Mouse (Mus musculus): ENCODE data around the gene Ptprd.

Gene Ptprd

DNA sequence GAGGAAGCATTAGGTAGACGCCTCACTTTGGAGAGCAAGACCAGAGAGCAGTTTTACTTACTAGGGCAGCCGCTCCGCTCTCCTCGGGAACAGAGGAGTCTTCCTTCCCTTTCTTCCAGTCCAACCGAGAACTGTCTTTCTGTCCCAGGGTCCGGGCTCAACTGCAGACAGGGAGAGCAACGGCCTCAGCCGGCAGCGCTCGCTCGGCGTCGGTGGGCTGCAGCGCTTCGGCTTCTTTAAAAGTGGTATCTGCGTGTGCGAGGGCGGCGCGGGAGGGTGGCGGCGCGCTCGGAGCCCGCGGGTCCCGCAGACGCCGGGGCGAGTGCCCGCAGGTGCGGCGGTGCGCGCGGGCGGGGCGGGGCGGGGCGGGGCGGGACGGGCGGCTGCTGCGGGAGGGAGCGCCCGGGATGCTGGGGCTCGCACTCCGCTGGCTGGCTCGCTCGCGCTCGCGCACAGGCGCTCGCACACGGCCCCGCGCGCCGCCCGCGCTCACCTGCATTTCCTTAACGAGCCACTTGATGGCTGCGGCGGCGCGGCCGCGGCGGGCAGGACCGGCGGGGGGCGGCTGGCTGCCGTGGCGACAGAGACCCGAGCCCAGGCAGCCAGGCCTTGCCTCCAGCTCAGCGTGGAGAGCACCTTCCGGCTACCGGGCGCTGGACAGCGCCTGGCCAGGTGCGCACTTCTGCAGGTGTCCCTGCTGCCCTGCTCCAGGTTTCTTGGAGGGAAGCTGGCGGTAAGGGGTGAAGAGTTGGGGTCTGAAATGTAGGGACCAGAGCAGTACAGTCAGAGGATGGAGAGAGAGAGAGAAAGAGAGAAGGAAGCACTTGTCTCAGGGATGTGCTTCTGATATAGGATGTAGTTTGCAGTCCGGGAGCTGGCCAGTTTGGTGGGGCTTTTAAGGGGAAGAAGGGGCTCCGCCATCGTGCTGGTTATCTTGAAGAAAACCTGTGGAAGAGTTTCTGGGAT is at the start of gene Ptprd:
Gene Ptprd, minus strand, starts transcription at position 433 of the 966 bp plus-strand sequence.
- no peak for DNase-seq (ENCODE audit: low spot score)

DNA sequence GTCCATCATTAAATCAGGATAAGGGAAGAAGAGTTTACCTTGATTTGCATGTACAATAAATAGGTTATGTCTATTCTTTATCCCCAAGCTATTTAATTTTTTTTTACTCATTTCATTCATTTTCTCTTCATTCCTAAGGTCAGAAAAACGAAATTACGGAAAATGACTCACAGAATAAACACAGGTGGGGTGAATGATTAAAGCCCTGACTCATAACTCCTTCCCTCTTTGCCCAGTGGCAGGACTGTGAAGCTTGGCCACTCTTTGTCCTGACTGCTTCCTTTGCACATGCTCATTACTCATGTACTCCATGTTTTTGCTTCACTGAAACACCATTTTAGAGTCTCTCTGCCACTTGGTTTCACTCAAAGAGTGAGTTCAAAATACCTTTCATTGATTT is 24.1 kb upstream of the Ptprd start:
- DNase-seq (ENCODE audit: low spot score): no peak

DNA sequence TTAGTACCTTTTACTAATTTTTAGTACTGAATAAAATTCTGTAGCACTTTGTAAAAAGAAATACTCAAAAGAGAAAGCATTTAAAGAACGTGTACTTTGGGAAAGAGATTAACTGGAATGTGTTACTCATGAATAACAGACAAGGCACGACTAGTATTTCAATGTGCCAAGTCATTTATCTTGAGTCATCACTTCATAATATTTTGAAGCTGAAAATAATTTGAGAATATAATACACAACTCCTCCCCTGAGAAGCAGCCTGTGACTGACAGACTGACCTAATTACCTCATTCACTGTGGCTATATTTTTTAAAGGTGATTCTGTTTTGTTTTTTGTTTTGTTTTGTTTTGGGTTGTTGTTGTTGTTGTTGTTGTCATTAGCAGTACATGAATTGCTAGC is 23.6 kb upstream of the Ptprd start:
- DNase-seq (ENCODE audit: low spot score): no peak

DNA sequence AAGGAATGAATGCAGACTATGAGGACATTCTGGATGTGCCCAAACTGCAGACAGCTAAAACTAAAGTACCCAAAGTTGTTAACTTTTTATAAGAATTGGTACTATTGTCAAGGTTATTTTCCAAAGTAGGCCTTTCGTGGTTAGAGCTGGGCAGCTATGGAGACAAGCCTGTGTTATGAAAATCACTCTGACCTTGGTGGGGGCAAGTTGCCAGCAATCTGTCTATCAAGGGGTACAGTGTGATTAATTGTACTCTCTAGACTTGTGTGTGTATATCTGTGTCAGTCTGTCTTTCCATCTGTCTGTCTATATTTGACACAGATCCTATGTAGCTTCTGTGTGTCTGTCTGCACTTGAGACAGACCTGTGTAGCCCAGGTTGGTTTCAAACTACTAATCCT is 22.9 kb upstream of the Ptprd start:
- no peak for DNase-seq (ENCODE audit: low spot score)

DNA sequence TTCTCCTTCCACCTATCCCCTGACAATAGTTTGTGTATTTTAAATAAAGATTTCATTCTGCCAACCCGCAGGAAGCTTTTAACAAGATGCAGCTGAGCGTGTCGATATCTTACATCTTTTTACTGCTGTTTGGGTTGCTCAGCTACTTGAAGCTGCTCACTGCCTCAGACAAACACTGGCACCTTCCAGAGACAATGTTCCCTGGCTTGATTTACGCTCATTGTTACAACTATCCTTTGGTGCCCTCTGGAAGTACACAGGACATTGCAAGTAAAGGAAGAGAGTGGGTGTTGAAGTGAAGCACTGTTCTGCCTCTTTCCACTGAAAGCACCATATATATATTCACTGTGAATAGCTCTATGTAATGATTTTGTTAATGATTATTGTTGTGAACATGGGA is 2.2 kb upstream of the Ptprd start:
- no peak for DNase-seq (ENCODE audit: low spot score)

DNA sequence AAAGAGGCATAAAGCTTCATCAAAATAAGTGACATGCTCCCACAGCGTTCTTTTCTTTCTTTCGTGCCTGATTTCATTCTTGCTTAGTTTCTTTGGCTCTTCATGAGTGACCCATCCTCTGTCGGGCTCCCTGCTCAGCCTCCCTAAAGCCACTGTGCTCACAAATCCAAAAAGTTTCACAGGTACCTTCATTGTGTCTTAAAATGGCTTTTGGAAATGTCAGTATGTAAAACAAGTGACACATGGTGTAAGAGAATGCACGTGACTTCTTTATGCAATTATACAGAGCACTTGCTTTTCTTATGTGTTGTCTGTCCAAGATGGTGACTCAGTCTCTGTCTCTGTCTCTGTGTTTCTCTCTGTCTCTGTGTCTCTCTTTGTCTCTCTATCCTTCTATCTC is 1.2 kb upstream of the Ptprd start:
- DNase-seq (ENCODE audit: low spot score): no peak

DNA sequence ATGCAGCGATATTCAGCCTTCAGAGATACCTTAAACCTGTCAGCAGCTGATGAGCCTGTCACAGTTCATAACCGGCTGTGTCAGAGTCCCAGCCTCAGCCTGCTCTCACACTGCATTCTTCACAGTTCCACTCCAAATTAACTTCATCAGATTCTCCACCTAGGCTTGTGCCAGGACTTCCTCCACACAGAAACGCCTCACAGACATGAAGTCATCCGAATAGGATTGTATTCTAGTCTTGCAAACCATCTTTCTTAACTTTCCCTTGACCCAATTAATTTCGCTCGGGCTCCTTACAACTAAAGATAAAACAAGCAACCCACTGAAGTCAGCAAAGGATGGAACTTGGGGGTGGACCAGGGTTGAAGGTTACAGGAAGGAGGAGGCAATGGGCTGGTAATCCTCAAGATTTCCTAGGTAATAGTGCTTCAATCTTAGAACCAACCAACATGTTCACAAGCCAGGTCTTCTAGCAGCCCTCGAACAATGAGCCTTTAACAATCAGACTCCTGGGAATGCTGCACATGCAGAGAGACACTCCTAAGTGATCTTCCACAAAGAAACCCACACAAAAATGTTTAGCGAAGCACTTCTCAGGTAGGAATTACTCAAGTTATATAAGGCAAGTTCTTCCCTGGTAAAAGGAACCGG is 758 bp downstream of the Ptprd start:
- DNase-seq (ENCODE audit: low spot score): no peak

DNA sequence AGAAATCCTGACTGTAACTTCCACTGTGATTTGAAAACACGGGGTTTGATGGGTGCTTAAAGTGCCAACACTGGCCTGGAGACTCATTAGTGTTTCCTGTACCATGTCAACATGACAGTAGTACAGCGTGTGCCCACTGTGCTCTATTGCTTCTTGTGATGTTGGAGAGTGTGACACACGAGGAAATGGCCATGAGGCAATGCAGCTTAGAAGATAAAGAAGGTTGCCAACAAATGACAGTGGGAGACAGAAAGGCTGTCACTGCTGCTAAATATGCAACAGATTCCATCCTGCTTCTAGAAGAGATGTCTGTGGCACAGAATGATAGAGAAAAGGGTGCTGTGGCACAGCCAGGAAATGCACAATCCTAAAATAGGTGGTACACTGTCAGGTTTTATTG is 6.7 kb downstream of the Ptprd start:
- no peak for DNase-seq (ENCODE audit: low spot score)

DNA sequence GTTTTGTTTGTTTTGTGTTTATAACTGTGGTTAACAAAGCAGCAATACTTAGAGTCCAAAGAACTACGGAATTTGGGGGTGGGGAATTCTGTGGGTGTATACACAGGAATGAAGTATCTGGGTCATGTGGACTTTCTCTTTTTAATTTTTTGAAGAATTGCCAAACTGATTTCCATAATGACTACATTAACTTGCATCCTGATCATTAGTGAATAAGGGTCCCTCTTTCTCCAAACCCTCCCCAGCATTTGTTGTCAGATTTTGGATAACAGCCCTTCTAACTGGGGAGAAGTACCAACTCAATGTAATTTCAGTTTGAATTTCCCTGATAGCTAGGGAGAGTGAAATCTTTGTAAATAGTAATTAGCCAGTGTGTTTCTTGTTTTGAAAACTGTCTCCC is 43.3 kb downstream of the Ptprd start:
- no peak for DNase-seq (ENCODE audit: low spot score)

DNA sequence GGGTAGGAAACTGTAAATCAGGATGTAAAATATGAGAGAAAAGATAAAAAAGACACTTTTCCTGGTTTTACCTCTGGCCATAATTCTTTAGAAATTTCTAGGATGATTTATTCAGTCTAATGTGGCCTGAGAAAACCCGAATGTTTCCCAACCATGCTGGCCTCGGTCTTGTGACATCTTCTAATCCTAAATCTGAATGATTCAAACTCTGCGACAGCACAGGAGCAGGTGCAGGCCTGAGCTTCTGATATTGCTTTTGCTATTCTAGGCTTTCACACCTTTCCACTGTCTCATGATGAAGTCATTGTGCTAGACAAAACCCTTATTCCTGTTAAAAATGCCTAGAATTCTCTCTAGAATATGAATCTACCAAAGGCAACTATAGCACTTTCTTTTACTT is 51.3 kb downstream of the Ptprd start:
- no peak for DNase-seq (ENCODE audit: low spot score)

DNA sequence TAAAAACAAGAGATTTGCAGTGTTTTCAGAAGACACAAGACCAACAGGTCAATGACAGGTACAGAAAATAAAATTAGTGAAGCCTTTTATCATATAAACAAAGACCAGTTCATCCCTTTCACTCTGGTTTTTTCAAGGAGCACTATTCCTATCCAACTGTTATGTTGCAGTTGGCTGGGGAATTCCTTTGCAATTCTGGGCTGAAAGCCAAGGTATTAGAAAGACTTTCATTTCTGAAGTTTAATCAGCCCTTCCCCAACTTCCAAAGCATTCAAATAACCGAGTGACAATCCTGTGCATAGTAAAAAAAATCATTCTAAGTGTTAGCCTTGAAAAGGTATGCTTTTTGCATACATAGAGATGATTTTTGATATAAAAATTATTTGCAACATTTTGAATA is 61.2 kb downstream of the Ptprd start:
- no peak for DNase-seq (ENCODE audit: low spot score)

DNA sequence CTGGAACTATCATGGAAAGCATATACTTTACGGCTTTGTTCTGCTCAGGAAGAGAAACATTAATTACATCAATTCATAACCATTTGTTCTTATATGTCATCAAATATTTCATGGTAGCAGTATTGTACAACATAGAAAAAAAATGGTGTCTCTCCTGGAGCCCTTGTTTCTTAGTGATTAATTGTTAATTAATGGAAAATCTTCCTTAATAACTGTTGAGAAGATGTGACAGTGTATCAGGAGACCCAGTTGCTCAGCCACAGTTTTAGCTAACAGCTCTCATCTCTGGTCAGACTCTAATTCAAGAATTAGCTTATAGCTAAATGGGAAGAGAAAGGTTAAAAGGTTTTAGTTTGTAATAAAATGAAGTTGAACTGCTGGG is 69.0 kb downstream of the Ptprd start:
- DNase-seq (ENCODE audit: low spot score): no peak

DNA sequence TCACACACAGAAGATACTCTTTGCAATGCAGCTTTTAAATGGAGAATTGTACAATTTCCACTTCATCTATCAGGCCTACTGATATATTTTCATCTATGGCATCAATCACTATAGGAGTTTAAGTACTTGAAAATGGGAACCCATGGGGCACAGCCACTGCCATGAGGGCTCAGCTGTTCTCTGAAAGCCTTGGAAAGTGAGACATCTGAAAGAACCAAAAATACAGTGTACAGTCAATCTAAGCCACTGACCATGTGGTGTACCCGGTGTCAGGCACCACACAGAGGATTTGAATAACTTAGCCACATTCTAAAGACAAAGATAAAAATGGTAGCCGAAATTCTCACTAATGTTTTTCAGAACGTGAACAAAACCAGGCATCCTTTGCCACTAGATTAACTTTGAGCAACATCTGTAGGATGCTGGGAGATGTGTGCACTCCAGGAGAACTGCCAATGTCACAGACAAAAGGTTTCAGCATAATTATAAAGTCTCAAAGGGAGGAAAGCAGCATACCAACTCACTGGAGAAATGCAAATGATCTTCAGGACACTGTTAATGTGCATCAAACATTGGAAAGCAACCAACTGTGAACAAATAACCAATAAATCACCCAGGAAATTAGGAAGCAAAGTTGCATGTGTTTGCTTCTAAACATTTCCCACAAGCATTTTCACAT is 69.5 kb downstream of the Ptprd start:
- DNase-seq (ENCODE audit: low spot score): no peak

DNA sequence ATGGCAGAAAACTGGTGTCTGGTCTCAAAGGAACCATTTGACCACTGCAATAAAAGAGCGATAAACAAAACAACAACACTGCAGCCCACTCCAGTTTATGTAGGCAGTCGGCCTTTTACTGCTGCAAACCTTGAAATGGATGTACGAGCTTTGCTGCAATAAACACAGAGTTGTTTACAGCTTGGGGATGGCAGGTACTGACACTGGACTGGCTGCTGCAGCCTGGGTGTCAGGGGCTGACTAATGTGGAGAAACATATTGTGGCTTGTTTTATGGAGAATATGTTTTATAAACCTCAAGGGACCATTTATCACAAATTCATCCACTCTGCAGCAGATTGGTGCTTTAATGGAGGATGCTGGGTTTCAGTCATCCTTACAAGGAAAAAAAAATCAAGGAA is 100.9 kb downstream of the Ptprd start:
- DNase-seq (ENCODE audit: low spot score): no peak

DNA sequence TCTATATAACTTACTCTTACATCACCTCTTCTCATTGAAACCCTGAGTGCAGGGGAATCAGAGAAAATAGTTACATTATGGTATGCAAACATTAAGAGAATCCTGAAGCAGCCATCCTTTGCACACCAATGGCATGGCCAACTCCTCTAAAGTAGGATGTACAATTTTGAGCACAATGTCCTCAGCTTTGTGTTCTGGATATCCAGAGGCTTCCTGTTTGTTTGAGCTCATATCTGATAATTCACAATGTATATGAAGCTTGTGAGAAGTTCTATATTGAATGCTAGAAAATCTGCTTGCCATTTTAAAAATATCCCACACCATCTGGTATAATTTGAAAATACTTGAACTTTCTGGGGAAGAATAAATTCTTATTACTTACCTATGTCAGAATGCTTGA is 114.2 kb downstream of the Ptprd start:
- no peak for DNase-seq (ENCODE audit: low spot score)

DNA sequence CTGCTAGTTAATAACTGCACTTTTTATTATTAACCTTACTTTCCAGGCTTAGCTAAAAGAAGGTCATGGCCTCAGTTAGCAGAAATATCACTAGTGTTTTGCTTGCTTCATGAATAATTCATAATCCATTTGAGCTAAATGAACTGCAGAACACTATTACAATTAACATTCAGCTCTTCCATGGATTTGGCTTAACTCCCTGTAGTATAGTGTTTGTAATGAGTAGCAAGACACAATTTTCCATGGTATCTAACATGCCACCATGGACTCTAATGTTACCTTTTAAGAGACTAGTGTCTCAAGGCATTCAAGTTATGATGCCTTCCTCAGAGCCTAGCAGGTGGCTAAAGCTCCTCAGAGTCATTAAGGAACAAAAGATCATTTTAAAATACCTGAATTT is 129.0 kb downstream of the Ptprd start:
- DNase-seq (ENCODE audit: low spot score): no peak

DNA sequence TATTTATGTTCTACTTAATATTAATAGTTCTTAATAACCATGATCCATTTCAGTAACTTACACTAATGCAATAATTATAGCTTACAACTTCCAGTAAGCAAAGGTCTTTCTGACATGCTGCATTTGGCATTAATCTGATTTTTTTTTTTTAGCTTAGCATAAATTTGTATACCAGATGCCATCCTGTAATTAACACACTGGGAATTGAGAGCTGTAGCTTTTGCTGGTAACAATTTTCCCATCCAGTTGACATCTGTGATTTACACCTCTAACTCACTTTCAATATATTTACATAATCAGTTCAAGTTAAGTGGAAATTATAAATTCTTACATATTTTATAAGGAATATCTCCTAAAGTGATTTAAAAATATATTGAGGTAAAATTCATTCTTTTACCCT is 134.3 kb downstream of the Ptprd start:
- no peak for DNase-seq (ENCODE audit: low spot score)

DNA sequence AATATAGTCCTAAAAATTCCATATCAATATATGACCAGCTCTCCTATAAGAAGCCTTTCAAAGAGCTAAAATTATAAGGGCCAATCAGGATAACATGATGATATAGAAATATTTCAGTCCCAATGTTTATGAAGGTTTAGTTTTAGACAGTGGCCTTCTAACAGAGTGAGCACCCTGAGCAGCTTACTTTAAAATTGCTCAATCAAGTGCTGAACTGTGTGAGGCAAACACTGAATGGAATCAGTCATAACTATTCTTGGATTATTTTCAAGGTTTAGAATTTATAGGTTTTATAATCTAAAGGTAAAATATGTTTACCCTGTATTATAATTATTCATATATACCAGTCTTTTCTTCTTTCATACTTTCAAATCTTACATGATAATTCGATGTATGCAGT is 134.7 kb downstream of the Ptprd start:
- DNase-seq (ENCODE audit: low spot score): no peak

DNA sequence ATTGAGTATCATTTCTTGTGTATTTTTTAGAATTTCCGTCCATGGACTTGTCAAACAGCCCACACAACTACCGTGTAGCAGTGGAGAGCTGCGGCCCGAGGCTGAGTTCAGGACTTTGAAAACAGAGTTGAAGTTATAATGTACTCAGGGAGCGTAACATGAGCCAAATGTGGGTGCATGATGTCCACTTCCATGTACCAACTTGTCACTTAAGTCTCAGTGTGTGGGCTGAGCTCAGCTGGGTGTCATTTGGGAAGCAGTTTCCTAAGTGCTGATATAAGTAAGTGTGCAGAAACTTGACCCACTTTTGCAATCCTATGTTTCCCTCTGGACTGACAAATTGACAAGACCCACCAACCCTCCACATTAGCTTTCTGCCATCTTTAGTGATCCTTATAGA is 173.4 kb downstream of the Ptprd start:
- no peak for DNase-seq (ENCODE audit: low spot score)

DNA sequence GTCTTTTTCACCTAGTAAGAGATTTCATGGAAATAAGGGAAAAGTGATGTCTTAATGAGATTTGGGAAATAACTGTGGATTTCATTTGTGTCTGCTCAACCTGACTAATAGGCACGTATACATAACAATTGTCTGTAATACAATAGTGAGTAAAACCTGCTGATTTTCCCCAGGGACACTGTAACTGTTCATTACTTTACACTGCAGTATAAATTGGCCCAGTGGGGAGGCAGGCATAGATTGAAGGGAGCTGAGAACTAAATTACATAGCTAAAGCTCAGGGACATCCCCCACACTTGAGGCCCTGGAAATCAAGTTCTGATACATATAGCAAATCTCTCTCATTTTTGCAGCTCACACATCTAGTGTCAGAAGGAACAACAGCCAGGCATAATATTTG is 209.7 kb downstream of the Ptprd start:
- no peak for DNase-seq (ENCODE audit: low spot score)

DNA sequence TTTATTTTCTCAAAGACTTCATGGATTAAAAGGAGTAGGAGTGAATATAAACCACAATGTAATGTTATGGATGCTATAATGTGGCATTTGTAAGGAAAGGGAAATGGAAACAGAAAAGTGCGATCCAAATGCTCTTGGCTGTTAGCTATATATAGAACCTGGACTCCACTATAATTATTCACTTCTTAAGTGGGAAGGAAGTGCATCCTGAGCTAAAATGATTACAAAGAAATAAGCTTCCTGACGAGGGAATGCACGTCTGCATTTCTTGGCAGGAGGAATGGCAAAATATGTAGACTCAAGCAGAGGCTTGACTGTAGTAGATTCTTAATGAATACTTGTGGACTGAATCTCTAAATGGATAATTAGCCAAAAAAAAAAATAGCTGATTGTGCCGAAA is 219.1 kb downstream of the Ptprd start:
- DNase-seq (ENCODE audit: low spot score): no peak

DNA sequence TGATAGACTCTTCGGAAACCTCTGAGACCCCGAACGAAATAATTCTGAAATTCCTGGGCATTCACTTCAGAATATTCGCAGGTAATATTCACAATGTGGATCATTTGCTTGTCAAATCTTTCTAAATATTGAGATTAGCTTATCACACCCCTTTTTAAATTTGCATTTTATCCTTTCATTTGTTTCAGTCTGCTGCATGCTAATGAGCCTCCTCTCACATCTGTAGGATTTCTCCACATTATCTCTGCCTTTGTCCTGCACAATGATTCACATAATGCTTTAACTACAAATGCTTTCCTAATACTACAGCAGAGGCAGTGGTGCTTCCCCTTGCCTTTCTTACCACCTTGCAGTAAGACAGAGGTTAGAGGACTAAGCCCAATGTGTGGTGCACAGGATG is 229.7 kb downstream of the Ptprd start:
- DNase-seq (ENCODE audit: low spot score): no peak

DNA sequence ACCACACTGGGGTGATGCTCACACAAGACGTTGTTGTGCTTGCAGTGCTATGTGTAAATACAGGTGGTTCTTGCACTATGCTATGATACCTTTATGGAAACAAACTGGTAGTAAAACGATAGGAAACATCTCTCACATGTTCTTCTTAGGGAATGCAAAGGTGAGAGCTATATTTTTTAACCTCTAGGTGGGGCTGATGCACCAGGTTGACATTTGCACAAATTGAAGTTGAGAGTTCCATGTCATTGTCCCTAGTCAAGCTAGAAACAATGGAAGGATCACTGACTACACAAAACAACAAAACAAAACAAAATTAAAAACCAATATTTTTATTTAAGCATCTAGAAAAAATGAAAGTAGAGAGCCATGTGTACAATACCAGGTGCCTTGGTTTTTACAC is 250.1 kb downstream of the Ptprd start:
- DNase-seq (ENCODE audit: low spot score): no peak
